Mouse (Mus musculus) heart, embryonic 12.5 days (tissue): Measurements from ENCODE around the gene Tradd. TPM values are rescaled to one million over a fixed set of nuclear protein-coding genes. Genes with fewer than 3 reads are reported as not detected.

ENCODE experiments used
- ATAC-seq: fragments of 200-750 bp; cut with Nextera tagmentation; 2 replicates; pipeline ENCODE4 v1.8.0; 2017; ENCODE audit warnings: moderate TSS enrichment, moderate library complexity; ENCODE audit not compliant: insufficient number of reproducible peaks, low FRiP score
- H3K27ac ChIP-seq: fragments of 300-500 bp; sonication (generic); 2 replicates; pipeline ENCODE4 v1.5.1; 2016; ENCODE audit warnings: mild to moderate bottlenecking, moderate library complexity; ENCODE audit not compliant: poor library complexity, severe bottlenecking
- H3K27me3 ChIP-seq: fragments of 300-500 bp; sonication (generic); replicated peaks from 2 replicates; pipeline ENCODE4 v1.6.1; 2016; ENCODE audit warnings: mild to moderate bottlenecking, moderate library complexity
- H3K36me3 ChIP-seq: fragments of 300-500 bp; sonication (generic); 2 replicates; pipeline ENCODE4 v1.6.1; 2016; ENCODE audit warnings: mild to moderate bottlenecking, moderate library complexity
- H3K4me1 ChIP-seq: fragments of 300-500 bp; sonication (generic); replicated peaks from 2 replicates; pipeline ENCODE4 v1.6.1; 2016; ENCODE audit warnings: mild to moderate bottlenecking
- H3K4me2 ChIP-seq: fragments of 300-500 bp; sonication (generic); 2 replicates; pipeline ENCODE4 v1.6.1; 2016; ENCODE audit warnings: mild to moderate bottlenecking, moderate library complexity
- H3K4me3 ChIP-seq: fragments of 300-500 bp; sonication (generic); 2 replicates; pipeline ENCODE4 v1.5.1; 2016; ENCODE audit warnings: mild to moderate bottlenecking
- H3K9ac ChIP-seq: fragments of 300-500 bp; sonication (generic); 2 replicates; pipeline ENCODE4 v1.6.1; 2016; ENCODE audit warnings: mild to moderate bottlenecking, moderate library complexity
- H3K9me3 ChIP-seq: fragments of 300-500 bp; sonication (generic); replicated peaks from 2 replicates; pipeline ENCODE4 v1.6.1; 2016; ENCODE audit warnings: mild to moderate bottlenecking, moderate library complexity
- WGBS: fragments of 180-500 bp; shearing (Covaris S2); methylation state at CpG from one replicate; pipeline ENCODE4 v1.1.7; 2016; 5-methylcytosine and 5-hydroxymethylcytosine counted together
- polyA plus RNA-seq: library from polyadenylated mRNA; unstranded; fragments of >200 nt; fragmentation: Nextera tagmentation; extraction: Ambion mirVana; gene quantifications from 2 replicates; pipeline ENCODE4 v1.2.1, GENCODE M21; 2016

Gene Tradd
- 16.0 and 16.6 TPM in 2 replicates for polyA plus RNA-seq

DNA sequence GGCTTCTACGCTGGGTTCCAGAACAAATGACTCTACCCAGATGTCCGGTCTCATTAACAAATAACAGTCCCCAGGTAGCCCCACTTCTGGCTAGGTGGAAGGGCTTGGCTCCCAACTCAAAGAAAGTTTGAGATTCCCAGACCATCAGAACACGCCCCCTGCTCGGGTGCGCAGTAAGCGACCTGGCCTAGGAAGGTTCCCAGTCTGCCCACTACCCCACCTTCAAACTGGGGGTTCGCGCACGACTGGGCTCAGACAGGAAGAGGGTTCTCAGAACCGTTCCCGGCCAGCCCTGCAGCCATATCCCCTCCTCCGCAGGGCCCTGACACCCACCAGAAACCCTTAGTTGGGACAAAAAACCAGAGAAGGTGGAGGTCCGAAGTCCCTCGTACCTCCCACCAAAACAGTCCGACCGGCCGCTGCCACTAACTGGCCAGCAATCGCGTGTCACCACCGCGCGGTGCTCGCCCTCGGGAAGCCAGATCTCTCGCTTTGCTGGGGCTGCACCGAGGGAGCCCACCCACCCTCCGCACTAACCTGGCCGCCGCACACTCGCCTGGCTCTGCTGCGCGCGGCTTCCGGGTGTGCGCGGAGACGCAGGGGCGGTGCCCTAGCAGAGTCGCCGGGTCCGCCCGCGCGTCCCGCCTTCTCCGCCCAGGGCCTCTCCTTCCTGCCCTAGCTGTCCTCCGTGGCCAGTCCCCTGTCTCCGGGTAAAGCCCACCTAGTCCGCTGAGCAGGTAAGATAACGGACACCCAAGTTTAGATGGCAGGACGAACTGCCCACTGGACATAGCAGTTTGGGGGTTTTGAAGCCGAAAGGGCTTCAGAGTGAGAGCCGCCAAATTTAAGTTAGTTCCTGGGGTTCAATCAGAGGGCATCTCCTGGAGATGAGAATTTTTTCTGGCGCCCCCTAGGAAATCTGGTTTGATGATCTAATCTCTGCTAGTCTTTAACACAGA, at the start of gene Tradd, which contains the start of gene Fbxl8:
Gene Tradd (minus strand): TSS at position 586 of the 959 bp plus-strand sequence.
Gene Fbxl8 (plus strand): TSS at position 625 of the 959 bp plus-strand sequence.
- Histone ChIP-seq H3K9me3 (peaks cover 8% of the 10 kb centered on the region; the same call in 1 of the 2 replicates), H3K4me2 (peak within 1 kb of the TSS; percentile 97), H3K27me3 (peaks cover 76% of the 10 kb centered on the region), H3K9ac (peak within 1 kb of the TSS; percentile 80), H3K36me3 (no peaks in the 10 kb centered on the region), H3K4me3 (peak within 1 kb of the TSS; percentile 87), H3K27ac (no peak within 1 kb of the TSS), H3K4me1 (peaks cover 31% of the 10 kb centered on the region)
- WGBS: 2% methylated on average over 49 of the region's 54 CpGs
- peak; percentile 67 for ATAC-seq

DNA sequence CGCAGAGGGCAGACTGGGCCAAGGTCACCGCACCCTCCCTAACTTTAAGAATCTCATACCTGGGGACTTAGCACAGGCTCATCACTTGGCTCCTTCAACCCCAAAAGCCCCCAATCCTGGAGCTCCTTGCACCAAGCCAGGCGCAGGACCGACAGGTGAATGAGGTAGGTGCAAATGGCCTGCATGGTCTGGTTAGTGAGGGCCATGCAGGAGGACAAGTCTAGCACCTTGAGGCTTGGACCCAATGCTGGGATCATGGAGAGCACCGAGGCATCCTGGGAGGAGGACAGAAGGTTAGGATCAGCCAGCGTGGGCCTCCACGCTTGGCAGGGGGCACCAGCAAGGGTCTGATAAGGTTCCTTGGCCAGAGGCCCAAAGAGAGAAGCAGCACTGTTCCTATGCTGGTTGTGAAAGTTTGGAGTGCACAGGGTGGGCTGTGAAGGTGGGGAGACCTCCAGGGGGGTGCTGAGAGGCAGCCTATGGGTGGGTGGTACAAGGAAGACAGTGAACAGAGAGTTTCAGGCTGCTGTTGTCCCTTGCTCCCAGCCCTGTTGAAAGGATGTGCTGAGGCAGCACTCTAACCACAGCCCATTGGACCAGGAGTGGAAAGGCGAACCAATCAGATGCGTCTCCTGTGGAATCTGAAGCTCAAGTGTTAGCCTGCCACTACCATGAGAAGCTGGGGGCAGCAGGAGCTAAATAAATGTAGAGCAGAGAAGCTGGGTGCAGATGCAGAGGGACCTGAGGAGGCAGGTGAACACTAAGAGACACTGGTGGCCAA, 49.4 kb upstream of the Tradd start:
- Histone ChIP-seq H3K27me3 (no peaks in the 10 kb centered on the region), H3K4me3 (no peak overlapping the region), H3K9me3 (no peaks in the 10 kb centered on the region), H3K4me1 (peaks cover 25% of the 10 kb centered on the region), H3K36me3 (peaks cover 75% of the 10 kb centered on the region), H3K4me2 (no peak overlapping the region), H3K9ac (no peak overlapping the region), H3K27ac (0 out of 2 replicates have a peak overlapping the region, but pooled peaks have one; percentile 6)
- ATAC-seq: no peak; the same call in 1 of the 2 replicates
- WGBS: 65% methylated on average over 9 of the region's 9 CpGs

DNA sequence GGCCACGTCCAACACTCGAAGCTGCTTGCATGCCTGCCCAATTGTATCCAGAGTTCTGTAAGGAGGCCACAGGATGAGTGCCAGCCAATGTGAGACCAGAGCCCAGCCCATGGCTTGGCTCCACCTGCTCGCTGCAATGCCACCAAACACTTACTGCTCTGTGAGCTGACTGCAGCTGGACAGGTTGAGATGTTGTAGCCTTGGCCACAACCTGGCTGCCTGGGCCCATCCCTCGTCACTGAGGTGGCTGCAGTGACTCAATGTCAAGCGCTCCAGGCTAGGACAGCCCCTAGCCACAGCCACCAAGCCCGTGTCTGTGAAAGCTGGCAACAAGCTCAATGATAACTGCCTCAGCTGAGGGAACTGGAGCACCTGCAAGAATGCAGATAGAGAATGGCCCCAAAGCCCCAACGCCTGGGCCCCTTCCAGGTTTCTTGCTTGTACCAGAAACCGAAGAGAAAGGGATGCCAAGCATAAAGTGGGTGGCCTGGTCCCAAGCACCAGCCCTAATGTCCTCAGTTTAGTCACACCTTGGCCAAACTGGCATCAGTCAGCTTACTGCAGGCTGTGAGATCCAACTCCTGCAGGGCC, 48.6 kb upstream of the Tradd start:
- Histone ChIP-seq H3K9me3 (no peaks in the 10 kb centered on the region), H3K27ac (no peak overlapping the region), H3K36me3 (peaks cover 76% of the 10 kb centered on the region), H3K27me3 (no peaks in the 10 kb centered on the region), H3K4me3 (no peak overlapping the region), H3K4me1 (peaks cover 25% of the 10 kb centered on the region), H3K4me2 (no peak overlapping the region), H3K9ac (no peak overlapping the region)
- no peak for ATAC-seq
- 86% methylated on average over 8 of the region's 8 CpGs for WGBS

DNA sequence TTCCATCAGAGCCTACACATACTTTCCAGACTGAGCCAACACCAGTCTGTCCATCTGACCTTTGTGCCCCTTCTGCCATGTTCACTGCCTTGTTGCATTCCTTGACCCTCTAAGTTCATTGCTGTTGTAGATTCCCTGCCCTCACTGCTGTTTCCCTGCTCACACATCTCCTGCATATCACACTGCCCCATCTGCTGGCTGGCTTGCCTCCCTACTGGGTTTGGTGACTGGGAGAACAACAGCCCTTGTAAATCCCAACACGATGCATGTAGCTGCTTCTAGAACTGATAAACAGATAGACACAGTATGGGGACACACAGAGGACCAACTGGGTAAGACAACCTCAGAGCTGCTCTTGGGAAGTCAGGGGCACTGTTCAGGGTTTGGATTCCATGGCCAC, 47.3 kb upstream of the Tradd start:
- Histone ChIP-seq H3K9me3 (no peaks in the 10 kb centered on the region), H3K4me3 (no peak overlapping the region), H3K9ac (no peak overlapping the region), H3K4me2 (no peak overlapping the region), H3K27me3 (no peaks in the 10 kb centered on the region), H3K4me1 (peaks cover 27% of the 10 kb centered on the region), H3K27ac (no peak overlapping the region), H3K36me3 (peaks cover 84% of the 10 kb centered on the region)
- WGBS: 73% methylated on average over 1 of the region's 1 CpGs
- no peak for ATAC-seq

- Histone ChIP-seq H3K27me3 (no peaks in the 10 kb centered on the region), H3K36me3 (peaks cover 73% of the 10 kb centered on the region), H3K4me2 (no peak overlapping the region), H3K9me3 (no peaks in the 10 kb centered on the region), H3K4me1 (peaks cover 36% of the 10 kb centered on the region), H3K9ac (no peak overlapping the region; the same call in 1 of the 2 replicates), H3K4me3 (no peak overlapping the region), H3K27ac (no peak overlapping the region)
- 87% methylated on average over 8 of the region's 8 CpGs for WGBS
- ATAC-seq: no peak
These were observed 45.7 kb upstream of the Tradd start for GRCm38 (mm10) chr8:105310118-105310517.

DNA sequence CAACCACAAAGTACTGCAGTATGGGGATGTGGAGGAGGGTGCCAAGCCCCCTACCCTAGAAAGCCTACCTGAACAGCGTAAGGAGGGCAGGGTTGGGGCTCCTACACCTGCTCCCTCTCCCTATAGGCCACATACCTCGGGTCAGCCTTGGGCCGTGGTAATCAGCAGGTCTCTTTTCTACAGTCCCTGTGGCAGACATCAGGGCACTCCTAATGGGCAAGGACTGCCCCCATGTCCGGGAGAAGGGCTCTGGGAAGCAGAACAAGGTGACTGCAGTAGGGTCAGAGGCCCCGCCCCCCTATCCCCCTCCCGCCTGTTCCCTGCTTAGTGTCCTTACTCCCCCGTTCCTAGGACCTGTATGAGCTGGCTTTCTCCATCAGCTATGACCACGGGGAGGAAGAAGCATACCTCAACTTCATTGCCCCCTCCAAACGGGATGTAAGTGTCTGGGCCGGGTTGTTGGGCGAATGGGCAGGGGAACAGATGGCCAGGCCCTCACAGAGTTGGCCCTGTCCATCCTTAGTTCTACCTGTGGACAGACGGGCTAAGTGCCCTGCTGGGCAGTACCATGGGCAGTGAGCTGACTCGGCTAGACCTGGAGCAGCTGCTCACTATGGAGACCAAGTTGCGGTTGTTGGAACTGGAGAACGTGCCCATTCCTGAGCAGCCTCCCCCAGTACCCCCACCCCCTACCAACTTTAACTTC, 44.9 kb upstream of the Tradd start:
- H3K9me3 ChIP-seq: no peaks in the 10 kb centered on the region
- H3K27me3 ChIP-seq: no peaks in the 10 kb centered on the region
- peaks cover 41% of the 10 kb centered on the region for H3K4me1 ChIP-seq
- H3K4me2 ChIP-seq: no peak overlapping the region
- H3K4me3 ChIP-seq: no peak overlapping the region
- H3K36me3 ChIP-seq: peaks cover 71% of the 10 kb centered on the region
- H3K27ac ChIP-seq: no peak overlapping the region
- ATAC-seq: no peak
- H3K9ac ChIP-seq: no peak overlapping the region
- WGBS: 82% methylated on average over 15 of the region's 15 CpGs

GRCm38 (mm10) chr8:105308428-105308827, 44.0 kb upstream of the Tradd start:
- no peak overlapping the region for H3K27ac ChIP-seq
- H3K4me3 ChIP-seq: no peak overlapping the region
- peaks cover 41% of the 10 kb centered on the region for H3K4me1 ChIP-seq
- H3K9ac ChIP-seq: no peak overlapping the region
- ATAC-seq: no peak
- WGBS: 92% methylated on average over 10 of the region's 10 CpGs
- peaks cover 72% of the 10 kb centered on the region for H3K36me3 ChIP-seq
- H3K27me3 ChIP-seq: no peaks in the 10 kb centered on the region
- H3K9me3 ChIP-seq: no peaks in the 10 kb centered on the region
- no peak overlapping the region for H3K4me2 ChIP-seq

GRCm38 (mm10) chr8:105307670-105308069, 43.3 kb upstream of the Tradd start:
- Histone ChIP-seq H3K4me2 (no peak overlapping the region), H3K27ac (no peak overlapping the region), H3K27me3 (no peaks in the 10 kb centered on the region), H3K4me1 (peaks cover 36% of the 10 kb centered on the region), H3K36me3 (peaks cover 70% of the 10 kb centered on the region), H3K9ac (no peak overlapping the region), H3K4me3 (no peak overlapping the region), H3K9me3 (no peaks in the 10 kb centered on the region)
- ATAC-seq: no peak
- WGBS: 91% methylated on average over 13 of the region's 13 CpGs

DNA sequence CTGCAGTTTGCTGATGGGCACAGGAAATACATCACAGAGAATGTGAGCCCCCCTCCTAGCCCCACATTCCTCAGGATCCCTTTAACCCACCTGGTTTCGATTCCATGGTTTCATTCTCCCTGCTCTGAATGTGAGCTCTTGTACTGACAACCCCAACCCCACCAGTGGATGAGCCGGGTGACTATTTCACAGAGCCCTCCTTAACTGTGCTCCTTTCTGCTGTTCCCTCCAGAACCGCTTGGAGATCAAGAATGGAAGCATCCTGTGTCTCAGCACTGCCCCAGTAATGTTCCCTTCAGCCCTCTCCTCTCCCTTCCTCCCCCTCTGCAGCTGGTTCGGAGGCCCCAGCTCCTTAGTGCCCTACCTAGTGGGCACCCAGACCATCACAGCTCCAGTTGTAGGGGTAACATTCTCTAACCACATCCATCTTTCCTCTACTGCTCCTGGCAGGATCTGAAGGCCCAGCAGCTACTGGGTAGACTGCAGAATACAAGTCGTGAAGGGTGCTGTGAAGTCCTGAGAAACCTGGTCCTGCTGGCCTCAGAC, 41.8 kb upstream of the Tradd start:
- Histone ChIP-seq H3K4me2 (peak overlapping the region; percentile 82), H3K4me1 (peaks cover 36% of the 10 kb centered on the region), H3K4me3 (peak overlapping the region; percentile 46), H3K27me3 (no peaks in the 10 kb centered on the region), H3K9me3 (no peaks in the 10 kb centered on the region), H3K9ac (peak overlapping the region; percentile 69), H3K36me3 (peaks cover 71% of the 10 kb centered on the region), H3K27ac (peak overlapping the region; percentile 49)
- WGBS: 50% methylated on average over 5 of the region's 5 CpGs
- peak; percentile 19 for ATAC-seq
